Mouse (Mus musculus) C2C12 (cell line): ENCODE measurements around the gene Arid5b. TPM values are rescaled to one million over a fixed set of nuclear protein-coding genes. Genes with fewer than 3 reads are reported as not detected.

Source experiments
- H3K27me3 ChIP-seq: one replicate; pipeline ENCODE4 v1.6.1; 2011; ENCODE audit not compliant: control insufficient read depth, insufficient read depth, insufficient read length
- H3K36me3 ChIP-seq: one replicate; pipeline ENCODE4 v1.6.1; 2011; ENCODE audit not compliant: control insufficient read depth, insufficient read depth
- H3K4me3 ChIP-seq: one replicate; pipeline ENCODE4 v1.5.1; 2011; ENCODE audit warnings: mild to moderate bottlenecking, control low read depth; ENCODE audit not compliant: poor library complexity, insufficient read depth, severe bottlenecking
- H3K79me2 ChIP-seq: one replicate; pipeline ENCODE4 v1.6.1; 2011; ENCODE audit not compliant: control insufficient read depth, insufficient read depth
- H3K79me3 ChIP-seq: one replicate; pipeline ENCODE4 v1.6.1; 2011; ENCODE audit warnings: low read depth, control low read depth
- H3ac ChIP-seq: one replicate; pipeline ENCODE3; 2011; ENCODE audit warnings: low read depth; ENCODE audit not compliant: control insufficient read depth, insufficient read length
- CEBPB ChIP-seq: IDR thresholded peaks from one replicate; pipeline ENCODE4 v1.6.1; 2011; ENCODE audit warnings: low read depth, mild to moderate bottlenecking, control low read depth, moderate library complexity
- CTCF ChIP-seq: IDR thresholded peaks from one replicate; pipeline ENCODE4 v1.5.1; 2011; ENCODE audit not compliant: control insufficient read depth, insufficient read depth, insufficient read length
- FOSL1 ChIP-seq: IDR thresholded peaks from one replicate; pipeline ENCODE4 v1.8.0; 2011; ENCODE audit warnings: mild to moderate bottlenecking, low read length; ENCODE audit not compliant: poor library complexity, insufficient read depth, severe bottlenecking
- MAX ChIP-seq: IDR thresholded peaks from one replicate; pipeline ENCODE4 v1.6.1; 2011; ENCODE audit warnings: mild to moderate bottlenecking, control low read depth
- MYOD1 ChIP-seq: IDR thresholded peaks from one replicate; pipeline ENCODE4 v1.6.1; 2011; ENCODE audit warnings: low read depth; ENCODE audit not compliant: control insufficient read depth, insufficient read length
- MYOG ChIP-seq: IDR thresholded peaks from one replicate; pipeline ENCODE4 v1.6.1; 2011; ENCODE audit not compliant: control insufficient read depth, insufficient read length; ENCODE audit errors: extremely low read depth
- USF1 ChIP-seq: IDR thresholded peaks from one replicate; pipeline ENCODE4 v1.6.1; 2011; ENCODE audit warnings: low read depth, mild to moderate bottlenecking, control low read depth, moderate library complexity
- polyA plus RNA-seq: library from polyadenylated mRNA; unstranded; fragments of >200 nt; fragmentation: generic; extraction: Trizol; gene quantifications from one replicate; pipeline ENCODE4 v1.2.1, GENCODE M21; 2012; ENCODE audit warnings: missing spikeins

The Arid5b gene
- polyA plus RNA-seq, 1 experiment, result 6.0 TPM

DNA sequence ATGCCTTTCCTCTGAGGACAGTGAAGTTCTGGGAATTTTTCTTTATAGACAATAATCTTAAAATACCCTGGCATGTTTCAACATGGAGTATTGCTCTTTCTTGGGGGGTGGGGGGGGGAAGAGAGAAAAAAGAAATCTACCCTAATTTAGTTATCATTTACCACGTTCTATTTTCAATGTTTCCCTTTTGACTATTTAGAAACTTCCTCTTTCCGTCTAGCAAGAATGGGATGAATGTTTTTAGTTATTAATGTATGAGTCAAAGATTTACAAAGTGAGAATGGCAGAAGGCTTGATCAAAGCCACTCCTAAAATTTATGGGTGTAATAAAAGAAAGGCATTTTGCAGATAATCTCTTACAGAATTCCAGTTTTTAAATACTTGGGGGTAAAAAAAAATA, 137.7 kb downstream of the Arid5b start:
- H3K27me3 ChIP-seq, result no peaks in the 10 kb centered on the region
- H3K79me2 ChIP-seq, result peaks cover 19% of the 10 kb centered on the region
- TF ChIP-seq MYOD1 (no peak), CTCF (no peak), USF1 (no peak), MYOG (no peak), CEBPB (no peak), MAX (no peak), FOSL1 (no peak)
- no peak overlapping the region for H3ac ChIP-seq
- peaks cover under 1% of the 10 kb centered on the region for H3K36me3 ChIP-seq
- H3K79me3 ChIP-seq, result peaks cover 5% of the 10 kb centered on the region
- H3K4me3 ChIP-seq, result no peak overlapping the region

DNA sequence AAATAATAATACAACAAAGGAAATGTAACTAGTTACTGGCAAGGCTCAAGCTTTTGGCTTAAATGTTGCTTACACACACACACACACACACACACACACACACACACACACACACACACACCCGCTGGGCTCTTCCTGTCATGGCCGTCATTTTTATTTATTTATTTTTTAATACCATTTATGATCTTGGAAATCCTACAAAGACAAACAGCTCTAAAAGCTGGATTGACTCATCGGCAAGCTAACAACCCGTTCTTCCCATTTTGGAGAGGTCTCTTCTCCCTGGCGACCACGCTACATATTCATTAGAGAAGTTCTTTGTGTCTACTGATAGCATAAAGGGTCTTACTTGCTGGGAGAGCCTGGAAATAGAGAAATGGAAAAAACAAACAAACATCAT, 138.2 kb downstream of the Arid5b start:
- no peak for TF ChIP-seq MYOG
- no peak for TF ChIP-seq USF1
- TF ChIP-seq FOSL1, result no peak
- TF ChIP-seq MYOD1, result no peak
- no peak for TF ChIP-seq CTCF
- TF ChIP-seq MAX, result no peak
- no peak for TF ChIP-seq CEBPB
- H3K36me3 ChIP-seq, result no peaks in the 10 kb centered on the region
- H3K27me3 ChIP-seq, result no peaks in the 10 kb centered on the region
- peaks cover 3% of the 10 kb centered on the region for H3K79me3 ChIP-seq
- peaks cover 13% of the 10 kb centered on the region for H3K79me2 ChIP-seq
- no peak overlapping the region for H3K4me3 ChIP-seq
- H3ac ChIP-seq, result no peak overlapping the region

DNA sequence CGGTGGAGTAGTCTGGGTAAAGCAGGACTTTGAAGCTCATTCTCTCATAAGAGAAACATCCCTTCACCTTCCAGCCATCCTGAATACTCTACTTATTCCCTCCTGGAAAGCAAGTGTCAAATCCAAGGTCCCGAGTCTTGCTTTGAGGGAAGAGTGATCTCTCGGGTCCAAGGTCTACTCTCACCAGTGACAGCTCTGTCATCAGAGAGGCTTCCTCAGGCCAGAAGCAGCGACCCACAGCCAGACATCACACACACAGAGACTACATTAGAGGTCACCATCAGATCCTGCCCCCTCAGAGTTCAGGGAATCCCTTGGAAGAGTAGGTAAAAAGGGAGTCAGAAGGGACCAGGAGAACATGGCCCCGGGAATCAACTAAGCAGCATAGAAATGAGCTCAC, 140.4 kb downstream of the Arid5b start:
- no peak for TF ChIP-seq FOSL1
- no peak for TF ChIP-seq USF1
- TF ChIP-seq MYOG, result no peak
- TF ChIP-seq MYOD1, result no peak
- TF ChIP-seq CTCF, result no peak
- TF ChIP-seq MAX, result no peak
- TF ChIP-seq CEBPB, result no peak
- Histone ChIP-seq H3K27me3 (no peaks in the 10 kb centered on the region), H3K79me3 (peaks cover 7% of the 10 kb centered on the region), H3ac (no peak overlapping the region), H3K36me3 (peaks cover 7% of the 10 kb centered on the region), H3K4me3 (no peak overlapping the region), H3K79me2 (peaks cover 14% of the 10 kb centered on the region)

GRCm38 (mm10) chr10:68137151-68137833, 141.2 kb downstream of the Arid5b start:
- H3K79me3 ChIP-seq, result peaks cover 9% of the 10 kb centered on the region
- no peak for TF ChIP-seq MYOD1
- H3ac ChIP-seq, result no peak overlapping the region
- H3K27me3 ChIP-seq, result no peaks in the 10 kb centered on the region
- no peak overlapping the region for H3K4me3 ChIP-seq
- peaks cover 15% of the 10 kb centered on the region for H3K36me3 ChIP-seq
- H3K79me2 ChIP-seq, result peaks cover 14% of the 10 kb centered on the region

GRCm38 (mm10) chr10:68136480-68137083, 142.0 kb downstream of the Arid5b start:
- Histone ChIP-seq H3K36me3 (peaks cover 22% of the 10 kb centered on the region), H3K27me3 (no peaks in the 10 kb centered on the region), H3K79me2 (peaks cover 19% of the 10 kb centered on the region), H3ac (peak overlapping the region; percentile 60), H3K4me3 (peak overlapping the region; percentile 33), H3K79me3 (peaks cover 14% of the 10 kb centered on the region)
- TF ChIP-seq CTCF, result no peak
- no peak for TF ChIP-seq MYOD1
- peak; percentile 89 for TF ChIP-seq MAX

DNA sequence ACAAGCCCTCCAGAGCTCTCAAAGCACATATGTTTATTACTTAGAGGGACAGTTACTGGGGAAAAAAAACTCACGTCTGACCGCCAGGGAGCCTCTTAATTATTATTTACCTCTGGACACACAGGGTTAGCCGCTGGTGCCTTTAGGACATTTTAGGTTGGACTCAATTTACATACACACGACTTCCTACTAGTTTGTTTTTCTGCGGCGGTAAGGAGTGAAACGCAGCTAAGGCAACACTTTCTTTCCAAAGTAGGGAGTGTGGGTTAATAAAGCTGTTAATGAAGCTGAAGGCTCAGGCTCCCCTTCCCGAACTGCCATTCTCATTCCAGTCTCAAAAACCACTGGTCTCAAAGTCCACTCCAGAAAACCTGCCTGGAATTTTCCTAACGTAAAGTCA, 142.5 kb downstream of the Arid5b start:
- H3K79me2 ChIP-seq, result peaks cover 24% of the 10 kb centered on the region
- H3K4me3 ChIP-seq, result peak overlapping the region; percentile 33
- H3K79me3 ChIP-seq, result peaks cover 19% of the 10 kb centered on the region
- peak overlapping the region; percentile 60 for H3ac ChIP-seq
- peaks cover 27% of the 10 kb centered on the region for H3K36me3 ChIP-seq
- no peak for TF ChIP-seq MYOG
- no peak for TF ChIP-seq MYOD1
- TF ChIP-seq FOSL1, result no peak
- TF ChIP-seq MAX, result no peak
- no peak for TF ChIP-seq USF1
- TF ChIP-seq CEBPB, result no peak
- no peak for TF ChIP-seq CTCF
- no peaks in the 10 kb centered on the region for H3K27me3 ChIP-seq
